Mouse (Mus musculus): Measurements from ENCODE around the gene Slc38a1. TPM values are rescaled to one million over a fixed set of nuclear protein-coding genes. Genes with fewer than 3 reads are reported as not detected.

The Slc38a1 gene
- total and polyA plus RNA-seq, 3 experiments: 22.5 to 79.0 (median 39.4) TPM

DNA sequence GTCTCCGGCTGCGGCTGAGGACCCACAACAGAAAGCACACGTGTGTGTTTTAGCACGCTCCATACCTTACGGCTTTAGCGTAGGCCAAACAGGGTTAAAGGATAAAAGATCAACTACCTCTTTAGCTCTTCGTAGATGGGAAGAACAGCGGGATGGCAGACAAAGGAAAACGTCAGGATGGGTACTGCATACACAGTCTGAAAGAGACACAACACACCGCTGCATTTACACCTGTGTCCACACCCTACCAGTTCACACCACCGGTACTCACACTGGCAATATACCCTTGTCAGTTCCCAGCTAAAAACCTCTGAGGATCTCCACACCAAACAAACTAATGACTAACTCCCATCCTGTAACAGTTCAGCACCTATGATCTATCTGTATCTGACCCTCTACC lies 49.7 kb upstream of the Slc38a1 start:
- no peak overlapping the region for H3K27ac ChIP-seq (ENCODE audit: insufficient read depth, low read depth)
- H3K9ac ChIP-seq (ENCODE audit: insufficient read depth, low read depth): no peak overlapping the region
- no peak overlapping the region for H3K4me2 ChIP-seq (ENCODE audit: insufficient read depth, low read depth, poor library complexity, severe bottlenecking)
- dilution Hi-C loops (cut with MboI; ENCODE audit: extremely low pct_ligation_motif_present, extremely low pct_unique_long_range_greater_than_20kb, low sequenced_read_pairs) (no loop called here), in situ Hi-C loops (cut with MboI; ENCODE audit: low pct_ligation_motif_present, low pct_unique_long_range_greater_than_20kb, low sequenced_read_pairs) (loop anchor here (25.0 kb wide), 1 partner anchor 245 kb away; no protein-coding TSS in a partner anchor)
- H3K79me2 ChIP-seq (replicated peaks; ENCODE audit: control insufficient read depth, extremely low read depth, insufficient read depth, poor library complexity, severe bottlenecking): peaks cover 30% of the 10 kb centered on the region
- H3K9me3 ChIP-seq (replicated peaks; ENCODE audit: low read length): no peaks in the 10 kb centered on the region
- DNase-seq (ENCODE audit: extremely low read depth): no peak
- peaks cover 84 to 99% of the 10 kb centered on the region in 2 experiments for H3K36me3 ChIP-seq (replicated peaks in 1 of 2; ENCODE audit: control insufficient read depth in 1 of 2, insufficient read depth in 1 of 2, low read length in 1 of 2)
- H3K4me3 ChIP-seq (replicated peaks in 1 of 3; ENCODE audit: low read depth in 2 of 3, low read length in 2 of 3, poor library complexity in 1 of 3): no peak overlapping the region
- H3K27me3 ChIP-seq (replicated peaks): no peaks in the 10 kb centered on the region
- TF ChIP-seq ELF1 (IDR thresholded peaks at IDR 0.05; ENCODE audit: low read depth, low read length): no peak
- no peak for TF ChIP-seq MAX (IDR thresholded peaks at IDR 0.05; ENCODE audit: low read length)
- TF ChIP-seq MAFK (IDR thresholded peaks at IDR 0.05; ENCODE audit: insufficient replicate concordance, low read length): no peak
- TF ChIP-seq KAT2A (IDR thresholded peaks at IDR 0.05; ENCODE audit: insufficient replicate concordance, low read length): no peak
- TF ChIP-seq RAD21 (IDR thresholded peaks at IDR 0.05; ENCODE audit: low read depth, low read length): no peak
- no peak for TF ChIP-seq UBTF (IDR thresholded peaks at IDR 0.05; ENCODE audit: low read depth, low read length)
- no peak for TF ChIP-seq JUN (IDR thresholded peaks at IDR 0.05; ENCODE audit: insufficient read depth, low read depth, low read length)
- TF ChIP-seq ETS1 (conservative IDR thresholded peaks at IDR 0.05; ENCODE audit: low read depth, low read length): no peak
- no peak for TF ChIP-seq IRF4 (IDR thresholded peaks at IDR 0.05; ENCODE audit: low read depth, low read length)
- TF ChIP-seq JUND (conservative IDR thresholded peaks at IDR 0.05; ENCODE audit: low read depth, low read length): no peak
- no peak for TF ChIP-seq CHD2 (IDR thresholded peaks at IDR 0.05; ENCODE audit: low read length)
- TF ChIP-seq TBP (conservative IDR thresholded peaks at IDR 0.05; ENCODE audit: low read depth, low read length): no peak
- TF ChIP-seq E2F4 (IDR thresholded peaks at IDR 0.05; ENCODE audit: insufficient replicate concordance, low read depth, low read length): no peak
- TF ChIP-seq ZC3H11A (IDR thresholded peaks at IDR 0.05; ENCODE audit: low read depth, low read length): no peak
- TF ChIP-seq USF2 (conservative IDR thresholded peaks at IDR 0.05; ENCODE audit: low read depth, low read length): no peak
- no peak for TF ChIP-seq HCFC1 (IDR thresholded peaks at IDR 0.05; ENCODE audit: low read depth, low read length)
- no peak for TF ChIP-seq ZMIZ1 (IDR thresholded peaks at IDR 0.05; ENCODE audit: low read depth, low read length)
- no peak for TF ChIP-seq ZNF384 (IDR thresholded peaks at IDR 0.05; ENCODE audit: low read depth, low read length)
- TF ChIP-seq MAZ (IDR thresholded peaks at IDR 0.05; ENCODE audit: low read depth, low read length): no peak
- TF ChIP-seq ZKSCAN1 (IDR thresholded peaks at IDR 0.05; ENCODE audit: borderline replicate concordance, low read depth, low read length): no peak
- peaks cover 4 to 56% of the 10 kb centered on the region in 2 experiments; a peak in 3 of 4 replicates for H3K4me1 ChIP-seq (ENCODE audit: control insufficient read depth in 1 of 2, insufficient read depth in 2 of 2)

DNA sequence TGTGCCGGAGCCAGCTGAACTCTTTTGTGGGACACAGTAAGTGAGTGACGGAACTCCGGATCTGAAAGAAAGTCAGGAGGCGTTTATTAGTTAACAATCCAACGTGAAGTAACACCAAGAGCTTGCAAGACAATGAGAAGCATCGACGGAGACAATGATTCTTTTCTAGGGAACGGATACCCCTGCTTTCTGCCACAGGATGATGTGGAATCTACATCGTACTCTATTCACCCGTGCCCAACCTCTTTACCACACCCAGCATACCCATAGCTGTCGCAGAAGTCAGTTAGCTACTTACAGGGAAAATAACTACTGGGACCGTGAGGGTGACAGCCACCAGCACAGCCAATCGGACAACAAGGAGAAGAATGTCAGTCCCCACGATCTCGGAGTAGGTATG lies 48.7 kb upstream of the Slc38a1 start:
- Histone ChIP-seq H3K27me3 (replicated peaks) (no peaks in the 10 kb centered on the region), H3K27ac (ENCODE audit: insufficient read depth, low read depth) (no peak overlapping the region), H3K36me3 (replicated peaks in 1 of 2; ENCODE audit: control insufficient read depth in 1 of 2, insufficient read depth in 1 of 2, low read length in 1 of 2) (peaks cover 82 to 94% of the 10 kb centered on the region in 2 experiments), H3K4me1 (ENCODE audit: control insufficient read depth in 1 of 2, insufficient read depth in 2 of 2) (peaks cover 4 to 51% of the 10 kb centered on the region in 2 experiments; a peak in 3 of 4 replicates), H3K9me3 (replicated peaks; ENCODE audit: low read length) (no peaks in the 10 kb centered on the region), H3K4me2 (ENCODE audit: insufficient read depth, low read depth, poor library complexity, severe bottlenecking) (no peak overlapping the region), H3K9ac (ENCODE audit: insufficient read depth, low read depth) (no peak overlapping the region), H3K79me2 (replicated peaks; ENCODE audit: control insufficient read depth, extremely low read depth, insufficient read depth, poor library complexity, severe bottlenecking) (peaks cover 19% of the 10 kb centered on the region), H3K4me3 (replicated peaks in 1 of 3; ENCODE audit: low read depth in 2 of 3, low read length in 2 of 3, poor library complexity in 1 of 3) (no peak overlapping the region)
- no peak for DNase-seq (ENCODE audit: extremely low read depth)
- in situ Hi-C loops (cut with MboI; ENCODE audit: low pct_ligation_motif_present, low pct_unique_long_range_greater_than_20kb, low sequenced_read_pairs) (loop anchor here (25.0 kb wide), 1 partner anchor 246 kb away; no protein-coding TSS in a partner anchor), dilution Hi-C loops (cut with MboI; ENCODE audit: extremely low pct_ligation_motif_present, extremely low pct_unique_long_range_greater_than_20kb, low sequenced_read_pairs) (no loop called here)
- no peak for TF ChIP-seq ZKSCAN1 (IDR thresholded peaks at IDR 0.05; ENCODE audit: borderline replicate concordance, low read depth, low read length)
- TF ChIP-seq ETS1 (conservative IDR thresholded peaks at IDR 0.05; ENCODE audit: low read depth, low read length): no peak
- no peak for TF ChIP-seq KAT2A (IDR thresholded peaks at IDR 0.05; ENCODE audit: insufficient replicate concordance, low read length)
- no peak for TF ChIP-seq POLR2AphosphoS2 (IDR thresholded peaks at IDR 0.05; ENCODE audit: low read depth, low read length)
- no peak for TF ChIP-seq MAFK (IDR thresholded peaks at IDR 0.05; ENCODE audit: insufficient replicate concordance, low read length)
- TF ChIP-seq IRF4 (IDR thresholded peaks at IDR 0.05; ENCODE audit: low read depth, low read length): no peak
- no peak for TF ChIP-seq SMC3 (IDR thresholded peaks at IDR 0.05; ENCODE audit: low read depth, low read length)
- TF ChIP-seq CHD1 (IDR thresholded peaks at IDR 0.05; ENCODE audit: low read depth, low read length): no peak
- no peak for TF ChIP-seq USF1 (IDR thresholded peaks at IDR 0.05; ENCODE audit: low read depth, low read length)
- no peak for TF ChIP-seq MAX (IDR thresholded peaks at IDR 0.05; ENCODE audit: low read length)
- TF ChIP-seq USF2 (conservative IDR thresholded peaks at IDR 0.05; ENCODE audit: low read depth, low read length): no peak
- no peak for TF ChIP-seq MXI1 (IDR thresholded peaks at IDR 0.05; ENCODE audit: low read depth, low read length)
- TF ChIP-seq RCOR1 (conservative IDR thresholded peaks at IDR 0.05; ENCODE audit: low read depth, low read length): no peak

All from CH12.LX (cell line).